Mouse (Mus musculus): Measurements from ENCODE around the gene Nt5dc2. TPM values are rescaled to one million over a fixed set of nuclear protein-coding genes. Genes with fewer than 3 reads are reported as not detected.

The Nt5dc2 gene
- polyA plus RNA-seq, 1 experiment: 322 TPM

- Histone ChIP-seq H3K79me3 (ENCODE audit: low read depth) (peaks cover 6% of the 10 kb centered on the region), H3ac (ENCODE audit: control insufficient read depth, insufficient read length, low read depth) (no peak overlapping the region), H3K4me3 (ENCODE audit: insufficient read depth, poor library complexity, severe bottlenecking) (no peak overlapping the region), H3K36me3 (ENCODE audit: control insufficient read depth, insufficient read depth) (peaks cover 98% of the 10 kb centered on the region), H3K79me2 (ENCODE audit: control insufficient read depth, insufficient read depth) (no peaks in the 10 kb centered on the region), H3K27me3 (ENCODE audit: control insufficient read depth, insufficient read depth, insufficient read length) (no peaks in the 10 kb centered on the region)
- TF ChIP-seq CEBPB (IDR thresholded peaks at IDR 0.05; ENCODE audit: low read depth) (no peak), CTCF (IDR thresholded peaks at IDR 0.05; ENCODE audit: control insufficient read depth, insufficient read depth, insufficient read length) (no peak), MYOD1 (IDR thresholded peaks at IDR 0.05; ENCODE audit: control insufficient read depth, insufficient read length, low read depth) (no peak), FOSL1 (IDR thresholded peaks at IDR 0.05; ENCODE audit: insufficient read depth, low read length, poor library complexity, severe bottlenecking) (no peak), MAX (IDR thresholded peaks at IDR 0.05) (no peak), MYOG (IDR thresholded peaks at IDR 0.05; ENCODE audit: control insufficient read depth, extremely low read depth, insufficient read length) (no peak), USF1 (IDR thresholded peaks at IDR 0.05; ENCODE audit: low read depth) (no peak)
These were observed 52.7 kb downstream of the Nt5dc2 start for GRCm38 (mm10) chr14:31183541-31183940.

GRCm38 (mm10) chr14:31184195-31184594 is 53.3 kb downstream of the Nt5dc2 start:
- Histone ChIP-seq H3K4me3 (ENCODE audit: insufficient read depth, poor library complexity, severe bottlenecking) (no peak overlapping the region), H3K79me2 (ENCODE audit: control insufficient read depth, insufficient read depth) (no peaks in the 10 kb centered on the region), H3K79me3 (ENCODE audit: low read depth) (peaks cover 6% of the 10 kb centered on the region), H3K36me3 (ENCODE audit: control insufficient read depth, insufficient read depth) (peaks cover 98% of the 10 kb centered on the region), H3K27me3 (ENCODE audit: control insufficient read depth, insufficient read depth, insufficient read length) (no peaks in the 10 kb centered on the region), H3ac (ENCODE audit: control insufficient read depth, insufficient read length, low read depth) (no peak overlapping the region)
- TF ChIP-seq USF1 (IDR thresholded peaks at IDR 0.05; ENCODE audit: low read depth) (no peak), MYOD1 (IDR thresholded peaks at IDR 0.05; ENCODE audit: control insufficient read depth, insufficient read length, low read depth) (no peak), MAX (IDR thresholded peaks at IDR 0.05) (no peak), CEBPB (IDR thresholded peaks at IDR 0.05; ENCODE audit: low read depth) (no peak), MYOG (IDR thresholded peaks at IDR 0.05; ENCODE audit: control insufficient read depth, extremely low read depth, insufficient read length) (no peak), CTCF (IDR thresholded peaks at IDR 0.05; ENCODE audit: control insufficient read depth, insufficient read depth, insufficient read length) (no peak), FOSL1 (IDR thresholded peaks at IDR 0.05; ENCODE audit: insufficient read depth, low read length, poor library complexity, severe bottlenecking) (no peak)

- TF ChIP-seq MAX (IDR thresholded peaks at IDR 0.05): no peak
- TF ChIP-seq MYOD1 (IDR thresholded peaks at IDR 0.05; ENCODE audit: control insufficient read depth, insufficient read length, low read depth): no peak
- TF ChIP-seq CTCF (IDR thresholded peaks at IDR 0.05; ENCODE audit: control insufficient read depth, insufficient read depth, insufficient read length): no peak
- no peak for TF ChIP-seq CEBPB (IDR thresholded peaks at IDR 0.05; ENCODE audit: low read depth)
- no peak for TF ChIP-seq USF1 (IDR thresholded peaks at IDR 0.05; ENCODE audit: low read depth)
- TF ChIP-seq MYOG (IDR thresholded peaks at IDR 0.05; ENCODE audit: control insufficient read depth, extremely low read depth, insufficient read length): no peak
- no peak for TF ChIP-seq FOSL1 (IDR thresholded peaks at IDR 0.05; ENCODE audit: insufficient read depth, low read length, poor library complexity, severe bottlenecking)
- Histone ChIP-seq H3K79me3 (ENCODE audit: low read depth) (peaks cover 8% of the 10 kb centered on the region), H3ac (ENCODE audit: control insufficient read depth, insufficient read length, low read depth) (no peak overlapping the region), H3K4me3 (ENCODE audit: insufficient read depth, poor library complexity, severe bottlenecking) (no peak overlapping the region), H3K27me3 (ENCODE audit: control insufficient read depth, insufficient read depth, insufficient read length) (no peaks in the 10 kb centered on the region), H3K79me2 (ENCODE audit: control insufficient read depth, insufficient read depth) (peaks cover 9% of the 10 kb centered on the region), H3K36me3 (ENCODE audit: control insufficient read depth, insufficient read depth) (peaks cover 100% of the 10 kb centered on the region)
These were observed 55.8 kb downstream of the Nt5dc2 start for GRCm38 (mm10) chr14:31186656-31187055.

Other genes with a start within 250 kb of the Nt5dc2 start
- 0.11 TPM for gene Itih4, start 244.6 kb upstream of the Nt5dc2 start, polyA plus RNA-seq (2012; fragmentation: generic; extraction: Trizol)
- 0.01 TPM for gene Itih3, start 207.3 kb upstream of the Nt5dc2 start, polyA plus RNA-seq (2012; fragmentation: generic; extraction: Trizol)
- gene Itih1, start 187.8 kb upstream of the Nt5dc2 start, polyA plus RNA-seq (2012; fragmentation: generic; extraction: Trizol): not detected
- 4.2 TPM for gene Nek4, start 179.7 kb upstream of the Nt5dc2 start, polyA plus RNA-seq (2012; fragmentation: generic; extraction: Trizol)
- 13.4 TPM for gene Glt8d1, start 129.7 kb upstream of the Nt5dc2 start, polyA plus RNA-seq (2012; fragmentation: generic; extraction: Trizol)
- 218 TPM for gene Spcs1, start 129.4 kb upstream of the Nt5dc2 start, polyA plus RNA-seq (2012; fragmentation: generic; extraction: Trizol)
- 14.3 TPM for gene Pbrm1, start 111.9 kb upstream of the Nt5dc2 start, polyA plus RNA-seq (2012; fragmentation: generic; extraction: Trizol)
- gene Gnl3, start 111.9 kb upstream of the Nt5dc2 start, polyA plus RNA-seq (2012; fragmentation: generic; extraction: Trizol): 56.7 TPM
- gene Smim4, start 2.1 kb upstream of the Nt5dc2 start, polyA plus RNA-seq (2012; fragmentation: generic; extraction: Trizol): 70.5 TPM
- 0.25 TPM for gene Stab1, start 37.6 kb downstream of the Nt5dc2 start, polyA plus RNA-seq (2012; fragmentation: generic; extraction: Trizol)
- 21.0 TPM for gene Tnnc1, start 77.3 kb downstream of the Nt5dc2 start, polyA plus RNA-seq (2012; fragmentation: generic; extraction: Trizol)
- gene Nisch, start 85.9 kb downstream of the Nt5dc2 start, polyA plus RNA-seq (2012; fragmentation: generic; extraction: Trizol): 160 TPM
- gene Sema3g, start 86.8 kb downstream of the Nt5dc2 start, polyA plus RNA-seq (2012; fragmentation: generic; extraction: Trizol): 0.14 TPM
- 4.5 TPM for gene Phf7, start 120.3 kb downstream of the Nt5dc2 start, polyA plus RNA-seq (2012; fragmentation: generic; extraction: Trizol)
- gene Bap1, start 120.4 kb downstream of the Nt5dc2 start, polyA plus RNA-seq (2012; fragmentation: generic; extraction: Trizol): 42.0 TPM
- 0.01 TPM for gene Dnah1, start 192.8 kb downstream of the Nt5dc2 start, polyA plus RNA-seq (2012; fragmentation: generic; extraction: Trizol)
- 6.7 TPM for gene Capn7, start 205.6 kb downstream of the Nt5dc2 start, polyA plus RNA-seq (2012; fragmentation: generic; extraction: Trizol)

Data from C2C12 (cell line).